Mouse (Mus musculus): ENCODE measurements at regions not wholly inside any gene's neighbourhood (a gene's known extent, or its start where the extent isn't known, plus 50 kb on each side); places are given as distances from the start of the nearest gene placed in this dataset.

- no peak for TF ChIP-seq CTCF (IDR thresholded peaks at IDR 0.05)
- TF ChIP-seq EP300 (IDR thresholded peaks at IDR 0.05) = no peak
Observed at GRCm38 (mm10) chr17:79776177-79776576, 61.3 kb upstream of the Cyp1b1 start.
